Comparison of ENCODE assay signal across 21 mouse cellular contexts in the genomic region with DNA sequence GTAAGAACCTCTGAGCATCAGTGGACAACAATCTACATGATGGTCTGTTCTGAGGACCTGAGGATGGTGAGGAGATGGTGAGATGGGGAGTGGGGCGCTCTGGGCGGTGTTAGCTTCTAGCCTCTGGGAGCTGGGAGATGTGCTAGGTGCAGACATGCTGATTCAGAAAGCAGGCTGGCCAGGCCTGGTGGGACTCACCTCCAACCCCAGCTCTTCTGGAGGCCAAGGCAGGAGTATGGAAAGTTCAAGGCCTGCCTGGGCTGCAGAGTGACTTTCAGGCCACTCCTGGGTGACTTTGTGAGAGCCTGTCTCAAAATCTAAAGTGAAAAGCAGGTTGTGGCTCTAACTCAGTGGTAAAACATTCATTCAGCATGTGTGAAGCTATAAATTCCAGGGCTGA.
DNase-seq lines count a peak whose midpoint lies in the region; ATAC-seq and TF ChIP-seq lines count a peak whose summit lies in the region.
"Had no signal": no experiment of that assay in that cellular context is flagged by ENCODE, and none has a peak within 500 bp of the region (broad histone marks: within the 10 kb centered on the region; RNA-seq: fewer than 3 reads in every experiment).

No protein-coding gene starts in this region.

- H3K36me3 ChIP-seq in midbrain, embryonic 11.5 days (ENCODE audit: control insufficient read depth, insufficient read depth, low read length), result no peaks in the 10 kb centered on the region
- H3K36me3 ChIP-seq in midbrain, embryonic 13.5 days, result no peaks in the 10 kb centered on the region
- H3K36me3 ChIP-seq in myocyte (ENCODE audit: control insufficient read depth, insufficient read depth), result no peaks in the 10 kb centered on the region
- H3K36me3 ChIP-seq: G1E had no signal

- H3K9ac ChIP-seq in midbrain, embryonic 11.5 days (ENCODE audit: low read length), result no peak overlapping the region
- H3K9ac ChIP-seq in midbrain, embryonic 13.5 days (replicated peaks), result no peak overlapping the region

- H3K9me3 ChIP-seq in midbrain, embryonic 11.5 days (ENCODE audit: control insufficient read depth, low read length), result no peaks in the 10 kb centered on the region
- no peaks in the 10 kb centered on the region for H3K9me3 ChIP-seq in midbrain, embryonic 13.5 days
- H3K9me3 ChIP-seq: G1E had no signal

- no peak for TF ChIP-seq POLR2A in myocyte (IDR thresholded peaks at IDR 0.05; ENCODE audit: insufficient read length, low read depth)

- no peak overlapping the region for H3K4me2 ChIP-seq in midbrain, embryonic 11.5 days
- H3K4me2 ChIP-seq in midbrain, embryonic 13.5 days (replicated peaks), result no peak overlapping the region
- H3K4me2 ChIP-seq in myocyte (ENCODE audit: low read depth), result peak overlapping the region; percentile 58

- WGBS in midbrain, embryonic 11.5 days, result 100% methylated on average over 2 of the region's 2 CpGs
- WGBS in midbrain, embryonic 13.5 days, result 94% methylated on average over 2 of the region's 2 CpGs

- intact Hi-C loops in gastrocnemius, adult 2 months (cut with DNase I), result no loop called here
- intact Hi-C loops in heart, postnatal 36 days (cut with DNase I), result no loop called here

- H3K27ac ChIP-seq in gastrocnemius, adult 2 months, result peak overlapping the region; percentile 4; the same call in 1 of the 2 replicates
- H3K27ac ChIP-seq in midbrain, embryonic 11.5 days (ENCODE audit: low read depth, low read length), result no peak overlapping the region
- no peak overlapping the region for H3K27ac ChIP-seq in midbrain, embryonic 13.5 days

- no peak for TF ChIP-seq CTCF in gastrocnemius, adult 2 months (IDR thresholded peaks at IDR 0.05)

- H3K79me2 ChIP-seq in myocyte (ENCODE audit: control insufficient read depth, insufficient read depth), result no peaks in the 10 kb centered on the region

- no peak overlapping the region for H3K4me3 ChIP-seq in gastrocnemius, adult 2 months
- no peak overlapping the region for H3K4me3 ChIP-seq in midbrain, embryonic 11.5 days (ENCODE audit: low read depth, low read length)
- H3K4me3 ChIP-seq in midbrain, embryonic 13.5 days (replicated peaks), result no peak overlapping the region
- H3K4me3 ChIP-seq in myocyte, result no peak overlapping the region

- no peak overlapping the region for H3ac ChIP-seq in myocyte (ENCODE audit: control insufficient read depth, insufficient read length)

- no peaks in the 10 kb centered on the region for H3K27me3 ChIP-seq in midbrain, embryonic 11.5 days (ENCODE audit: control insufficient read depth, insufficient read depth, low read length)
- no peaks in the 10 kb centered on the region for H3K27me3 ChIP-seq in midbrain, embryonic 13.5 days
- no peaks in the 10 kb centered on the region for H3K27me3 ChIP-seq in myocyte (ENCODE audit: control insufficient read depth, insufficient read depth, insufficient read length)
- H3K27me3 ChIP-seq: CH12.LX, Patski had no signal

- DNase-seq in gastrocnemius, adult 2 months, result no peak
- no peak for DNase-seq in gastrocnemius, adult 18-20 months (ENCODE audit: low spot score)
- DNase-seq in heart, adult 11 months, result peak; percentile 66
- no peak for DNase-seq in heart, postnatal 36 days
- peak; percentile 62 for DNase-seq in midbrain, embryonic 11.5 days (ENCODE audit: low spot score, missing footprints)
- no peak for DNase-seq in left cerebral cortex, adult 11 months (ENCODE audit: low spot score)
- DNase-seq: adrenal gland, adult 2 months; adrenal gland, adult 8-10 months; adrenal gland, postnatal 10 days; adrenal gland, postnatal 14 days; adrenal gland, postnatal 25 days; B cell, adult 2 months; cerebellum, adult 11 months; cerebellum, adult 11-12 months had no signal

- H3K4me1 ChIP-seq in midbrain, embryonic 11.5 days (ENCODE audit: control insufficient read depth, insufficient read depth, low read length), result no peaks in the 10 kb centered on the region
- no peaks in the 10 kb centered on the region for H3K4me1 ChIP-seq in midbrain, embryonic 13.5 days (replicated peaks)

- ATAC-seq in midbrain, embryonic 11.5 days (ENCODE audit: low FRiP score), result no peak
- no peak for ATAC-seq in midbrain, embryonic 13.5 days
- ATAC-seq: activated CD4-positive, CD25-positive, alpha-beta regulatory T cell, adult 4 months; CD4-positive, CD25-positive, alpha-beta regulatory T cell, adult 4 months; Patski had no signal

TF ChIP-seq in myocyte, 11 proteins besides CTCF, POLR2A, EP300 and RAD21:
- TF ChIP-seq CEBPB (IDR thresholded peaks at IDR 0.05; ENCODE audit: insufficient read depth, poor library complexity, severe bottlenecking) (no peak), MAX (IDR thresholded peaks at IDR 0.05; ENCODE audit: low read depth) (no peak), USF1 (IDR thresholded peaks at IDR 0.05; ENCODE audit: low read depth) (no peak), E2F4 (IDR thresholded peaks at IDR 0.05; ENCODE audit: insufficient read depth) (no peak), MYOD1 (IDR thresholded peaks at IDR 0.05; ENCODE audit: control insufficient read depth in 1 of 3, insufficient read length in 2 of 3, low read depth in 2 of 3) (no peak), POLR2AphosphoS2 (IDR thresholded peaks at IDR 0.05; ENCODE audit: insufficient read length, low read depth) (no peak), MYOG (IDR thresholded peaks at IDR 0.05; ENCODE audit: control insufficient read depth in 1 of 3, insufficient read depth in 1 of 3, insufficient read length in 2 of 3, low read depth in 2 of 3) (no peak)

Comparison
In these comparisons a context has a peak if more than half of its experiments do, and no peak if none do; other contexts are left out.
1. DNase-seq: peak in heart, adult 11 months (single experiment) and midbrain, embryonic 11.5 days (single experiment); none in gastrocnemius, adult 2 months (single experiment), gastrocnemius, adult 18-20 months (single experiment), heart, postnatal 36 days (0 of 2) and left cerebral cortex, adult 11 months (single experiment).